Mouse (Mus musculus): ENCODE results near the gene Homer3.
A peak's percentile ranks its signal among the peaks of the same experiment; 100 is the strongest.

The Homer3 gene

GRCm38 (mm10) chr8:70282603-70283135 lies at the start of gene Homer3:
Homer3 (plus strand) TSS chr8:70282827.
- peak; percentile 95 for DNase-seq (ENCODE audit: low spot score)

- DNase-seq (ENCODE audit: low spot score) = no peak
These were observed 49.0 kb upstream of the Homer3 start for GRCm38 (mm10) chr8:70233606-70234005.

DNA sequence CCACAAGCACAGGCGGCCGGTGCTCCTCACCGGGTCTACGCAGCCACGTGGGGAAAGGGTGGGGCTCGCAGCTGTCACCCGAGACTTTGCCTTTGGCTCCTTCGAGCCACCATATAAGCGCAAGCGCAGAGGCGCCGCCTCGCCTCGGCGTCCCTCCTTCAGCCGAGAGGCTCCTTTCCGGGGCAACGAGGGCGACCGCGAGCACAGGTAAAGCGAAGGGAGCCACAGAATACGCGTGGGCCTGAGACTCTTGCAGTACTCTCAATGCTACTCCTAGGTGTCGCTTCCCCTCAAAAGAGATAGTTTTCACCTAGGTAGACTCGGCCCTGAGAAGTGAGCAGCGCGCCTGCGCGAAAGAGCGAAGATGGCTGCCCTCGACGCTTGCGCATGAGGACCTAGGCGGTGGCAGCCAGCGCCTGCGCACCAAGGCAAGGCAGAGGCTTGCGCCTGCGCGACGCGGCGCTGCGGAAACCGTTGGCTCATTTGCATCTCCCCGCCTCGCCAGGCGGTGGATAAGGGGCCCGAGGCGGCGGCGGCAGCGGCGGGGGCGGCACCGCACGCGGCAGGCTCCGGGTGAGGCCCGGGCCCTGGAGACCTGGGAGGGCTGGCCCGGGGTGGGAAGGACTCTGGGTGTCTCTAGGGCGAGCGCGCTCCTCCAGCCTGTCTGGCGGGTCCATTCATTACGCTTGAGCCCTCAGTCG lies 48.4 kb upstream of the Homer3 start, which contains the start of the genes Sugp2 and Armc6:
Gene Sugp2 (plus strand): TSS at position 147 of the 701 bp plus-strand sequence.
Gene Armc6 (minus strand): TSS at position 387 of the 701 bp plus-strand sequence.
- peak; percentile 95 for DNase-seq (ENCODE audit: low spot score)

GRCm38 (mm10) chr8:70234781-70235128 lies 47.9 kb upstream of the Homer3 start:
- no peak for DNase-seq (ENCODE audit: low spot score)

- no peak for DNase-seq (ENCODE audit: low spot score)
These were observed 44.8 kb upstream of the Homer3 start for GRCm38 (mm10) chr8:70237842-70238241.

DNA sequence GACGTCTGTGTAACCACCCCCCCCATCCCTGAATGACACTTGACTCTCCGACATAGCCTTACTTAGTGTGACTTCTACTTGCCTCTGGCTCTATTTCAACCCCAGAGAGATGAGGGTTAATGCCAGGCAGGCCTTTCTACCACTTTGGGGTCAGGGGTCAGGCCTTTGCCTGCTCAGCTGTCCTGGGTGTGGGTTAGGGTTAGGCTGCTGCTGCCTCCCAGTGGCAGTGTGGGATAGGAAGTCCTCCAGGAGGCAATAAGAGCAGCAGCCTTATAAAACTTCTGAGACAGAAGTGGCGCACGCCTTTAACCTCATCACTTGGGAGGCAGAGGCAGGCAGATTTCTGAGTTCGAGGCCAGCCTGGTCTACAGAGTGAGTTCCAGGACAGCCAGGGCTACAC lies 42.0 kb upstream of the Homer3 start:
- peak; percentile 35 for DNase-seq (ENCODE audit: low spot score)

DNA sequence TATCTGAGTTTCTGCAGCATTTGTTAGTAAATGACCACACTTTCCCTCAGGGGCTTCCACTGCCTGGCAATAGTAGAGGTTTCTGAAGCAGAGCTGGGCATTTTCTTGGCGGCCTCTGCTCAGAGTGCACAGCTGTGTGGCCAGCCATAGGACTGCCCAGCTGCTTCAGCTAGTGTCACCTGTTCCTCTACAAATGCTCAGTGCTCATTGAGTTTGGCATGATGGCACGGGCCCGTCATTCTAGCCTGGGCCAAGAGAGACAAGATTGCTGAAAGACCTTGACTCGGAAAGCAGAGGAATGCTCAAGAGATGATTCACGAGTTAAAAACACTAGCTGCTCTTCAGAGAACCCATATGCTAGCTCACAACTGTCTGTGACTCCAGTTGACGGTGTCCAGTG lies 36.0 kb upstream of the Homer3 start:
- no peak for DNase-seq (ENCODE audit: low spot score)

DNA sequence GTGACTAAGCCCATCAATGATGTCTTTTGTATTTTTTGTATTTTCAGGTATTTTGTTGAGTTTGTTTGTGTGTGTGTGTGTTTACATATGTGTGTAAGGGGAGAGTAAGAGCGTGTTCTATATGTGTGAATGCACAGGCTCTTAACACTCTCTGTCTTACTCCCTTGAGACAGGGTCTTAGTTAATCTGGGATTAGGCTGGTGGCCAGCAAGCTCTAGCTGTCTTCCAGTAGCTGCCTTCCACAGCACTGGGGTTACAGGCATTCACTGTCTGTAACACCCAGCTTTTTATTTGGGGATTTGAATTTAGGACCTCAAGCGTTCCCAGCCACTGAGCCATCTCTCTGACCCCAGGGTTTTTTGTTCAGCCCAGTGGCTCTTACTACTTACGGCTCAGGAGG lies 34.8 kb upstream of the Homer3 start:
- no peak for DNase-seq (ENCODE audit: low spot score)

- DNase-seq (ENCODE audit: low spot score) = no peak
These were observed 28.0 kb upstream of the Homer3 start for GRCm38 (mm10) chr8:70254628-70255027.

DNA sequence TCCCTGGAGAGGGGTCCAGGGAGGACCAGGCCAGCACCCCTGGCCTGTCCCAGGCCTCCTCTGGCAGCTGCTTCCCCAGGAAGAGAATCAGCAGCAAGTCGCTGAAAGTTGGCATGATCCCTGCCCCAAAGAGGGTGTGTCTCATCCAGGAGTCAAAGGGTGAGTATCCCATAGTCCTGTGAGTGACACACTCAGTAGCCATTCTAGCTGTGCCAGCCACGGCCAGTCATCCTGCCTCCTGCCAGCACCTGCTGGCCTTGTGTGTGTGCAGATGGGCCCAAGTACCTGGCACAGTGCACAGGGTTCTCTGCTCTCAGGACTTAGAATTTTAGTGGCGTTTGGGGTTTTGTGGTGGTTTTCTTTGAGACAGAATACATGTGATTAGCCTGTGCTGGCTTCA lies 25.2 kb upstream of the Homer3 start:
- no peak for DNase-seq (ENCODE audit: low spot score)

DNA sequence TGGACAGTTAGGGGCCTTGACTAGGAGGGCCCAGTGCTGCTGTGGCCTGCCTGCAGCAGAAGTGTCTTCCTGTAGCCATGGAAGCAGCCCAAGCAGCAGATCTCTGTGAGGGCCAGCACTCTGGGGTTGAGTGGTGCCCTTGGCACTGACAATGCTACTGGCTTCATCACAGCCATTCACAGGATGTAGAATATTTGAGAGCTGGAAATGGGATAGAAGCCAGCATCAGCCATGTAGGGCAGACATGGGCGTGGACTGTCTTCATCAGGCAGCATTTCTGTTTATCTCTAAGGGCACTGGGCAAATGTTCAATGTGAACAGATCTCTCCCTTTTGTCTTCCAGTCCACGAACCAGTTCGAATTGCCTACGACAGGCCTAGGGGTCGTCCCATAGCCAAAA lies 24.0 kb upstream of the Homer3 start:
- DNase-seq (ENCODE audit: low spot score) = peak; percentile 42

GRCm38 (mm10) chr8:70259043-70259442 lies 23.6 kb upstream of the Homer3 start:
- no peak for DNase-seq (ENCODE audit: low spot score)

DNA sequence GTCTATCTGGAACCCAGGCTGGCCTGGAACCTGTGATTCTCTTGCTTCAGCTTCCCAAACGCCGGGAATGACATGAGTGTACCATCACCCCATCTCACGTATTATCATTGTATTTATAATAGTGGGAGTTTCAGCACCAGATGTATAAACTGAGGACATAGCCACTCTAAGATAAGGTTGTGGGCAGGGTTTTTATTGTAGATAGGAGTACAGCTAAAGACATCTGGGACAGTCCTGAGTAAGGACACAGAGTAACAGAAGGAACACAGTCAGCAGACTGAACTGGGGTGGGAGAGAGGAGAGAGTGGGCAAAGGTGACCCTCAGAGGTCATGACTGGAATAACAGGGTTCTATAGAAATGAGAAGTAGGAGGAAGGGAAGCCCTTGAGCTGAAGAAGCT lies 15.0 kb upstream of the Homer3 start:
- DNase-seq (ENCODE audit: low spot score) = no peak

- DNase-seq (ENCODE audit: low spot score) = no peak
These were observed 14.3 kb upstream of the Homer3 start for GRCm38 (mm10) chr8:70268311-70268710.

GRCm38 (mm10) chr8:70268799-70269565 lies 13.6 kb upstream of the Homer3 start:
- peak; percentile 46 for DNase-seq (ENCODE audit: low spot score)

- peak; percentile 60 for DNase-seq (ENCODE audit: low spot score)
These were observed 9.7 kb upstream of the Homer3 start for GRCm38 (mm10) chr8:70272949-70273348.

DNA sequence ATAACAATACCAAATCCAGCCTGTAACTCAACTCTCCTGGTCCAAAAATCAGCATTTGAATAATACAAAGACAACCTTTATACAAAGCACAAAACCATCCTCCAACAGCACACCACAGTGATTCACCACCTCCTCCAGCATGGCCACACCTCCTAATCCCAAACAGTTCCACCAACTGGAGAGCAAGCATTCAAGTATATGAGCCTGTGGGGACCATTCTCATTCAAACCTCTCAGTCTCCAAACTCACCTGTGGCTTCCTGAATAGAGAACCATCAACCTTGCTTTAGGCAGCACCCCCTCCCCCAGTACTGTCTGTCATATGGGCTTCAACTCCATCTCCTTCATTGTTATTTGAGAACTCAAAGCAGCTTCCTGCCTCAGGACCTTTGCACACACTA lies 8.3 kb upstream of the Homer3 start:
- no peak for DNase-seq (ENCODE audit: low spot score)

DNA sequence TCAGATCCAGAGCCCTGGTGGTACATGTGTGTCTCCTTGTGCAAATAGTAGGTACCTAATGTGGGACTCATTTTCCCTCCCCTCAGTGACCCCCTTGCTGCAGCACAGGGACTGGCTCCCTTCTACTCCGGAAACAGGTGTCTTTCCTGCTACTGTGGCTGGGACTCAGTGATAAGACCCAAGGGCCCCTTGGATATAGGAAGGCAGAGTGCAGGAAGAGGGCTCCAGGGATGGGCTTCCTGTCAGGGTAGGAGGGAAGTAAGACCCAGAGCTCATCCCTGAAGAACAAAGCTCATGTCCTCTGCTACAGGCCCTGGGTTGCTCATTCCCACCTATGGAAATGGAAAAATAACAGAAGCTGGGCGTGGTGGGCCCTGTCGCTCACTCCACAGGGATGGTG lies 6.2 kb upstream of the Homer3 start:
- DNase-seq (ENCODE audit: low spot score) = peak; percentile 72

DNA sequence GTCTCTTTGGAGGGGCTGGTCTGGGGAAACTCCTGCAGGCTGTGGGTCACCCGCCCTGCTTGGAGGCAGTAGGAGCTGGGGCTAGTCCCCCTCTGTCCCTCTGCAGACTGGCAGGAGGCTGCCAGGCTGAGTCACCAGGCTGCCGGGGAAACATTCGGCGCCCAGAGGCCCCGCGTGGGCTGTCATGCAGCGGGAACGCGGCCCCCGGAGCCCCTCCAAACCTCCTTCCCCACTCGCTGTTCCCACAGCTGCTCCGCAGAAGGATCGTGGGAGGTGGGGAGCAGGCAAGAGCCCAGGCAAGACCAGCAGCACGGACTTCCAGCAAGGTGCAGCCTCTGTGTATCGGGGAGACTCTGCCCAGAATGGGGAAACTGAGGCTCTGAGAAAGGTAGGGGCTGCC lies 4.5 kb upstream of the Homer3 start:
- DNase-seq (ENCODE audit: low spot score) = no peak

DNA sequence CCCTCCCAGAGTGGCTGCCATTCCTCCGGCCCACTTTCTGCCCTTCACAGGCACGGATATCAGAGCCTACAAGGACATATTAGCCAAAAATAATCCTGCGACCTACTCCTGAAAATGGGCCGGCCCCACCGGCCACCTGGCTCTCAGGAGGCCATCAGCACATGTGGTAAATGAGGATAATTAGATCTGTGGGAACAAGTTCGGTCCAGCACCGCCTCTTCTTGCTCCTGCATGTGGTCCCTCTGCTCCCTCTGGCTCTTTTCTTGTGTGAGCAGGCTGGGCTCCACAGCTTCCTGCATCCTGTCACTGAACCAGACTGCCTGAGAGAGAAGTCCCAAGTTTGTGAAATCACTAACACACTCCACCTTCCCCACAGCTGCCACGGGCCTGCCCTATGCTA lies 3.4 kb upstream of the Homer3 start:
- no peak for DNase-seq (ENCODE audit: low spot score)

- DNase-seq (ENCODE audit: low spot score) = no peak
These were observed 1.6 kb upstream of the Homer3 start for GRCm38 (mm10) chr8:70281001-70281400.

DNA sequence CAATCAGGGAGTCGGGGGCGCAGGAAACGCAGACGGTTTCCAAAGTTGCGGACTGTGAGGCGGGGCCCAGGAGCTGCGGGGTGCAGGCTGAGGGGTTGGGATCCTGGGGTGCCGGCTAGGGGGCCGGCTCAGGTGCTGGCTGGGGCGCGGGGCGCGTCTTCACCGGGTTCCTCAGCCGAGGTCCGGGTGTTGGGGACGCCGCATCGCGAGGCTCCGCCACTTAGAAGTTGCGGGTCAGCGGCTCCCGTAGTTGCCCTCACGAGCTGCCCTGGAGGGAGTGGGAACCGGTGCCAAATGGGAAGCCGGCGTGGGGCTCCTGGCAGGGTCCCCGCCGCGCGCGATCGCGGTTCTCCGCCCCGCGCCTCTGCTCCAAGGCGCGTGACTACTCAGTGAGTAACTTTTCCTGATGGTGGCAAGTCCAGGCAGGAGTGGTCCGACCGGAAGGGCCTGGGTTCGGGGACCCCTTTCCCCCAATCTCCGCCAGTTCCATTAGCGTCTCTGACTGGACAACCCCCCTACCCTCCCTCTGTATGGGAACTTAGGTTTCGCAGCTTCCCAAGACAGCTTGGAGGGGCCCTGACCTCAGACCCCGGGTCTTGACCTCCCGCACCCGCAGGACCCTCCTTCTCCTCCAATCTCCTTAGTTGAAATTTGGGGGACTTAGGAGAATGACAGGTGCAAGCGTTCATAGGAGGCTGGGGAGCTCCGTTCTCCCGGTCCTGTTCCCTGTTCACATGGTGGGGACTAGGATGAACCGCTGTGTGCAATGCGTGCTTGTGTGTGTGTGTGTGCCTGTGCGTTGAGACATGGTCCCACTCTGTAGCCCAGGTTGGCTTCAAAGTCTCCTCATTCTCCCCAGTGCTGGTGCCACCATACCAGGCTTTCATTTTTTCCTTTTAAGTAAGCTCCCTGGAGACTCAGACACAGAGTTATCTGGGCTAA lies 780 bp downstream of the Homer3 start:
- DNase-seq (ENCODE audit: low spot score) = no peak
